Mouse (Mus musculus) layer of hippocampus, adult 9-11 months (tissue): ENCODE measurements around the gene Spen.
A peak's percentile ranks its signal among the peaks of the same experiment; 100 is the strongest.

Source experiments
- DNase-seq: peaks from one replicate; pipeline ENCODE4 v3.0.0; 2022

The Spen gene

GRCm38 (mm10) chr4:141526936-141527650 lies 11.3 kb downstream of the Spen start:
- no peak for DNase-seq

DNA sequence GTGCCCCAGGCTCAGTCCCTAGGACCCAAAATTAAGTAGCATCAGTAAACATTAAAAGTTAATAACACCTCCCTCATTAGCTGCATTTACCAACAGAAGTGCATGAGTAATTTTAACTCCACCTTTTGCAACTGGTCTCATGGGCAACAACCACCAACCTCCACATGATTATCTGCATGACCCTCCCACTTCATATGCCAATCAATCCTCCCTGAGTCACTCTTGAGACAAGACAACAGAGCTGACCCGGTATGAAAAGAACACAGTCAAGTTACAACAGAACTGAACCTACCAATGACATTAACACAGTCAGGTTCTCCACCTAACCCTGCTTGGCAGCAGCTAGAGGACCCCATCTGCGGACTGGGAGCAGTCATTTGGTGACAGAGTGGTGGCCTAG lies 12.5 kb downstream of the Spen start:
- no peak for DNase-seq

DNA sequence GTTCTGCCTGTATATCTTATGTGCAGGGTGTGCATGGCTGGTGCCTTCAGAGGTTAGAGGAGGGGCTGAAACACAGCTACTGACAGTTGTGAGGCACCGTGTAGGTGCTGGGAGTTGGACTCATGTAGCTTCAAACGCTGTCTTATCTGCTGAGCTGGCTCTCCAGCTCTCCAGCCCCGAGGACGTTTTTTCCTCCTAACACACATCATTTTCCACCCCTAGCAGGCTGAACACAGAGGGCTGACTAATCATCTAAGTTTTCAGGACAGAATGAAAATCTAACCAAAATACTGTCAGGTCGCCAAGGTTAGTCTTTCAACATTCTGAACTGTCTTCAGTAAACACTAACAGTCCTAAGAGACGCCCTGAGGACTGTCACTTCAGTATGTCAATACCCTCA lies 13.7 kb downstream of the Spen start:
- no peak for DNase-seq

GRCm38 (mm10) chr4:141523128-141523527 lies 15.3 kb downstream of the Spen start:
- DNase-seq = no peak

DNA sequence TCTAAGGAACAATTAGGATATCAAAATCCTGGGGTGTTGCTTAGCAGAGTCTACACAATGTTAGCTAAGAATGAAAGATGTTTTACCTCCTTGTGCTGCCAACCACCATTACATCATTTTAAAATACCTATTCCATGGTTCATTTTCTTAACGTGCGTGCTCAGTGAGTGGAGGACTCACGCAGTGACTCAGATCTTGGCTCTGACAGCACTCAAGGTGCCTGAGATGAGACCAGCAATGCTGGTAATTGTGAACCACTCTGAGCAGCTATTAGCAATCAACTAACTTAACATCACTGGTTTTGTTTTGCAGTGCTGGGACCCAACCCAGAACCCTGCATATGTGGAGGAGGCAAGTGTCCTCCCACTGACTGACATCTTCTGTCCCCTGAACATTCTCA lies 20.0 kb downstream of the Spen start:
- no peak for DNase-seq

DNA sequence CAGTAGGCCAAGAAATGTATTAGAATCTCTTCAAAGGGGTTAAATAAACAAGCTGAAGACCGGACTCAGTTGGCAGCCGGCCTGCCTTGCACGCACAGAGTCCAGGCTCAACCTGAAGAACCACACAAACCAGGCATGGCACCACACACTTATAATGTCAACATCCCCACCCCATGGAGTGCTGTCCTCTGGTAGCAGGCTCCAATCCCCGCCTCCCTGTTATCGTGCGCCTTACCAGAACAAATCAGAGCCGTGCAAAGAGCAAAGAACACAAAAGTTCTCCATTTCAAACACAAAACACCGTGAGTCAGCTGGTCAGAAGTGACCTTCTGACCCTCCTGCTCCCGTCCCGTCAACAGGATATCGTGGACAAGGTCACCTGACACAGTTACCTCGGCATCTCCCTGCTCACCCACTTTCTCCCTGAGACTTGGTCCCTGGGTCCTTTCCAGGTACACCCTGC lies 24.2 kb downstream of the Spen start:
- DNase-seq = no peak

GRCm38 (mm10) chr4:141512145-141512544 lies 26.3 kb downstream of the Spen start:
- DNase-seq = no peak

GRCm38 (mm10) chr4:141510457-141510856 lies 27.9 kb downstream of the Spen start:
- DNase-seq = no peak

- no peak for DNase-seq
These were observed 31.5 kb downstream of the Spen start for GRCm38 (mm10) chr4:141506893-141507292.

- peak; percentile 88 for DNase-seq
These were observed 32.0 kb downstream of the Spen start for GRCm38 (mm10) chr4:141506352-141506751.

DNA sequence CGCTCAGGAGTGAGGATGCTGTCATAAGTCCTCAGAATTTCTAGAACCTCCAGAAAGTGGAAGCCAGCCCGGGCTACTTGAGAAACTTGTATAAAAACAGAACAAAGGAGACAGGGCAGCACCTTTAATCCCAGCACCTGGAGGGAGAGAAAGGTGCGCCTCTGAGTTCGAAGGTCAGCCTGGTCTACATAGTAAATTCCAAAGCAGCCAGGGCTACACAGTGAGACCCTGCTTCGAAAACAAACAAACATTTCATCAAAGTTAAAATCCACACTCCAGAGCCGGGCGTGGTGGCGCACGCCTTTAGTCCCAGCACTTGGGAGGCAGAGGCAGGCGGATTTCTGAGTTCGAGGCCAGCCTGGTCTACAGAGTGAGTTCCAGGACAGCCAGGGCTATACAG lies 32.6 kb downstream of the Spen start:
- DNase-seq = no peak

GRCm38 (mm10) chr4:141504471-141504870 lies 33.9 kb downstream of the Spen start:
- DNase-seq = no peak

DNA sequence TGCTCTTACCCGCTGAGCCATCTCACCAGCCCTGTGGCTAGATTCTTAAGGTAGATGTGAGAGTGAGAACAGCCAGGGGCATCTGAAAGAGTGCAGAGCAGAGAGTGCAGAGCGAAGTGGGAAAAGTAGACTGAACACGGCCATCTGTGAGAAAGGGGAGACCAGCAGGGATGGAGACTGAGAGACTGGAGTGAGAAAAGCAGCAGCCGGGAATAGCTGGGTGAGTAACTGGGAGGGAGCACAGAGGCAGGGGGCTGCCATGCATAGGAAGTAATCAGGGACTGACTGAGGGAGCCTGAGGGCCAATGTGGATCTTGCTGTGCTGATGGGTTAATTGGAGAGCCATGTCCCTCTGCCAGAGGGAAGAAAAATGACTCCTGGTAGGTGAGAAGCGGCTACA lies 35.7 kb downstream of the Spen start:
- DNase-seq = no peak

DNA sequence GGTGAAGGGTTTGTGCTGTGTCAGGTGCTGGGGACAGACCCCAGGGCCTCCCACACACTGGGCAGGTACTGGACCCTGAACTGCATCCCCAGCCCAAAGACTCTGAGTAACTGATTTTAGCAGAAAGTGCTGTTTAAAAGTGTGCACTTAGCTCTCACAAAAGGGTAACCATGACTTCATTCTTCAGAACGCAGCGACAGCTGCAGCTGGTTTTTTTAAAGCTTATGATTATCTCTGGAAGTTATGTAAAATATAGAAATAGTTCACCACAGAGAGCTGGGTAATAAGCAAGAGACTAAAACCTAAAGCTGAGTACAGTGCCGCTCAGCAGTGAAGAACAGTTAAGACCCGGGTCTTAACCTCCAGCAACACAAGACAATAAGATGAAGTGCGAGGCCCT lies 37.3 kb downstream of the Spen start:
- DNase-seq = peak; percentile 40

- DNase-seq = no peak
These were observed 37.8 kb downstream of the Spen start for GRCm38 (mm10) chr4:141500637-141501036.

DNA sequence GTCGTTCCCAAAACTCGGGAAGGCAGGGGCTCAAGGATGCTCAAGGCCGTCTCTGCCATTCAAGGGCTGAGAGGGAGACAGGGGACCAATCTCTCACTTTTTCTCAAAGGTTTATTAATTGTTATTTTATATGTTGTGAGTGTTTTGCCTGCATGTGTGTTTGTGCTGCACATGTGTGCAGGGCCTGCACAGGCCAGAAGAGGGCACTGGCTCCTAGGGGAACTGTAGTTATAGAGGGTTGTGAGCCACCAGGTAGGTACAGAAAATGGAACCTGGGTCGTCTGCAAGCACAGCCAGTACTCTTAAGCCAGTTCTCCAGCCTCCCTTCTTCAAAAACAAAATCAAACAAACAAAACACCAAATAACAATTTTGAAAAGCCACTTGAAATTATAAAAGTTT lies 49.7 kb downstream of the Spen start:
- DNase-seq = no peak

GRCm38 (mm10) chr4:141487581-141487980 lies 50.8 kb downstream of the Spen start:
- DNase-seq = no peak

DNA sequence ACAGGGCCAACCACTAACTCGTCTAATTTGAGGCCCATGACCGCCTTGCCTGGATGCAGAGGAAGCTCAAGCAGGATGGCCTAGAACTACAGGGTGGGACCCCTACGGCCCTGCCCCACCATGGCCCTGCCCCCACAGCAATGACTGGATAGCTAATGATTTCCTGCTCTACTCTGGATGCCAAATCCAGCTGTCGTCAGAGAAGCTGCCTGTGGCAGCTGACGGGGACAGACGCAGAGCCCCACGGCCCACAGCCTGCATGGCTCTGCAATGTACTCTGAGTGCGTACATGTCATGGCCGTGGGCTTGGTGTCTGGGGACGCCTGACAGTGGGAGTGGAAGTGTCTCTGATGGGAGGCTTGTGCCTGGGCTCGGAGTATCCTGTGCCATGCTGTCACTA lies 54.3 kb downstream of the Spen start:
- DNase-seq = no peak

DNA sequence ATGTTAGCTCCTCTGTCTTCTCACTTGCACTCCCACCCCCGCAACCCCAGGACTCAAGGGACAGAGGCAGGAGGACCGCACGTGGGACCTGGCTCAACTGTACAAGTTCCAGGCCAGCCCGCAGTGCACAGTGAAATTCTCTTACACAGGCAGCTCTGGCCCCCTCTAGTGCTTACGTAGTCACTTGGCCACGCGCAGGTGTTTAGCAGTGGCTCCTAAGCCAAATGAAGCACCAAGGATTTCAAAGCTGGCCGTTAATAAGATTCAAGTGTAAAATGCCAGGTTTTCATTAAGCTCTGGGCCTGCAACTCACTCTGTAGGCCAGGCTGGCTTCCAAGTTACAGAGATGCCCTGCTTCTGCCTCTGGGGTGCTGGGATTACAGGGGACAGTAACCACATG lies 59.0 kb downstream of the Spen start:
- no peak for DNase-seq

DNA sequence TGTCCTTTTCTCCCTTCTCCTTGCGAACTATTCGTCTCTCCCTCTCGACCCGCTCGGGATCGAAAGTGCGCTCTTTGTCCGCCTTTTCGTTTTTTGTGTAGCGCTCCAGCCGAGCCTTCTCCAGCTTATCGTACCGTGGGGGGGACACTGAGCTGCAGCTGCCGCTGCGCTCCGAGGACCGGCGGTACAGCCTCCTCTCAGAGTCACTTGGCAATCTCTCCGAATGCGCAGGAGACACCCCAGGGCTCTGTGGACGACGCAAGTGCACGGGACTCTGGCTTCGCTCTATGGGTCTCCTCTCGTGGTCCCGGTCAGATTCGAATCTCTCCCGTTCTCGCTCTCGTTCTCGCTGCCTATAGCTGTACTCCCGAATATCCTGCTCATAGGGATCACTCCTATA lies 59.6 kb downstream of the Spen start:
- DNase-seq = no peak

DNA sequence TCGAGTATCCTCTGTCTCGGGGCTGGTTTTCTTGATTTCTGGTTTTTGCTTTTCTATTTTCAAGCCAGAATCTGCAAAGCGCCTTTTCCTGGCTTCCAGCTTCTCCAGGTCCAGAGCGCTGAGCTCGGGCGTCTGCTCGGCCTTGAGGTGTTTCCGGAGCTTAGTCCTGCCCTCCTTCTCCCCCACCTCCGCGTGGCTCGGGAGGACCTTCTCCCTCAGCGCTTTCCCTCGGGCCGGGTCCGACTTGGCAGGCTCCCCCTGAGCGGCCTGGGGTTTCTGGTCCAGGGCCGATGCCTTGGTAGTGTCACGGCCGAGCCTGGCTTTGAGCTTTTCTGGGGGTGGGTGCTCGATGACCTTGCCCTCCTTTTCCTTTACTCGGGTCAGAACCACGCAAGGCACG lies 60.2 kb downstream of the Spen start:
- no peak for DNase-seq

DNA sequence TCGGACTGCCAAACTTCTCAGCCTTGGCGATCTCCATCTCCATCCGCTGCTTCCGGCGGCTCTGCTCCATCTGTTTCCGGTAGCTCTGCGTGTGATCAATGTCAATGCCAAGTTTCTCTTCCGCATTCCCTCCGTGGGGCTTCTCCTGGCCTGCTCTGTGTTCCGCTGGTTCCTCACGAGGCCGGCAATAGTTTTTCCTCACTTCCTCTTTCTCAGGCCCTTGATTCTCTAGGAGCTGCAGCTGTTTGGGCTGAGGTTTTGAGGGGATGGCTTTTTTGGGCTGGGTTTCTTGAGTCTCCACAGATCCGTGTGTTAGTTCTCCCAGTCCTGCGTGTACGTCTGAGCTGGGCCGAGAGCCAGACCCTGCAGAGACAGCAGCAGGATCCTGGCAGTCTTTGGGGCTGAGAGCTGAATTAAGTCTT lies 60.7 kb downstream of the Spen start:
- DNase-seq = peak; percentile 84

DNA sequence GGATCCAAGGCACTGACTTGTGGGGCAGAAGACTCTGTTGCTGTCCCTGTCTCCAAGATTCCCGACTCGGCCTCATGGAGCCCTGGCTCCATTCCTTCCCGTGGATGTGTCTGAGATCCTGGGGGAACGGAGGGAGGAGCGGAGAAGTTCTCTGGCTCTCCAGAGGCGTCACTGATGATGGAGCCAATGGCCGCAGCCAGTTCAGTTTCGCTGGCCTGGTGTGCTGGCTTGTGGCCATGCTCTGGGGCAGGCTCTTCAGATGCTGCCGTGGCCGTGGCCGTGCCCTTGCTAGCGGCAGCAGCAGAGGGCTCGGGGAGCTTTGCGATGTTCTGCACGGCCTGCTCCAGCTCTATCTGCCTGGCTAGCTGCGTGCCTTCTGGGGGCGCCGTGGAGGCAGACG lies 64.0 kb downstream of the Spen start:
- DNase-seq = no peak

GRCm38 (mm10) chr4:141472641-141473321 lies 65.6 kb downstream of the Spen start:
- no peak for DNase-seq

- DNase-seq = no peak
These were observed 66.9 kb downstream of the Spen start for GRCm38 (mm10) chr4:141471491-141471890.
